Mouse (Mus musculus) frontal cortex, adult (tissue): ENCODE data around the gene Phgr1.
A peak's percentile ranks its signal among the peaks of the same experiment; 100 is the strongest.

Source experiments
- ATAC-seq: cut with Nextera tagmentation; 2 replicates; pipeline ENCODE4 v1.9.2; 2017; ENCODE audit warnings: mild to moderate bottlenecking, moderate library complexity, mixed read lengths; ENCODE audit not compliant: low TSS enrichment

The Phgr1 gene

GRCm38 (mm10) chr2:118813981-118814836 is 41.6 kb downstream of the Phgr1 start, which contains the start of gene Knstrn:
Gene Knstrn, plus strand, starts transcription at chr2:118814003.
- peak; percentile 100 for ATAC-seq

- no peak for ATAC-seq
These were observed 50.2 kb downstream of the Phgr1 start for GRCm38 (mm10) chr2:118822800-118823199.

- ATAC-seq = no peak
These were observed 51.8 kb downstream of the Phgr1 start for GRCm38 (mm10) chr2:118824396-118824795.
